Mouse (Mus musculus): ENCODE results near the gene Bptf.
"Not testable (repeated sequence)": the region's sequence is repeated elsewhere in the genome, so short reads cannot be mapped to it uniquely, and the experiment has no call there.

Bptf gene

GRCm38 (mm10) chr11:107012324-107013017 lies 119.5 kb downstream of the Bptf start:
- H3K27me3 ChIP-seq (ENCODE audit: control insufficient read depth, insufficient read depth, low read length, poor library complexity, severe bottlenecking), result no peaks in the 10 kb centered on the region
- peak; percentile 99 for DNase-seq (ENCODE audit: low read depth, low spot score)
- no peaks in the 10 kb centered on the region for H3K36me3 ChIP-seq (ENCODE audit: control insufficient read depth, insufficient read depth, low read length, poor library complexity, severe bottlenecking)

- no peak for DNase-seq (ENCODE audit: low read depth, low spot score)
- no peaks in the 10 kb centered on the region for H3K27me3 ChIP-seq (ENCODE audit: control insufficient read depth, insufficient read depth, low read length, poor library complexity, severe bottlenecking)
- H3K36me3 ChIP-seq (ENCODE audit: control insufficient read depth, insufficient read depth, low read length, poor library complexity, severe bottlenecking), result no peaks in the 10 kb centered on the region
Measured at GRCm38 (mm10) chr11:107011669-107012323, 120.1 kb downstream of the Bptf start.

DNA sequence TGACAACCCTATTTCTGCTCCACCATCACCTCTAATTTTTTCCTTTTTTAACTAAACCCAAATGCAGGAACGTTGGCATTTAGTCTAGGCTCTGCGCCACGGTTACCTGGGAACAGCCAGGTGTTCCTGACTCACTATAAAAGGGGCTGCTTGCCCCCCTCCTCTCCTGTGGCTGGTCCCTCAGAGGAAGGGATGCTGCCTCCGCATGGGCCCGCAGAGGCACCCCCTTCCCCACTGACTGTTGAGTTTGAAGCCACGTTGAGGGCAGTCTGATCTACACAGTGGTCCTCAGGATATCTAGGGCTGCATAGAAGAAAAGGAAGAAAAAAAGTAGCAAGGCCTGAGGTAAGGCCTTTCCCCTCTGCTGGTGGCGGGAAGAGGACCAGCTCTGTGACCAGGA lies 120.8 kb downstream of the Bptf start:
- H3K27me3 ChIP-seq (ENCODE audit: control insufficient read depth, insufficient read depth, low read length, poor library complexity, severe bottlenecking), result no peaks in the 10 kb centered on the region
- DNase-seq (ENCODE audit: low read depth, low spot score), result no peak
- no peaks in the 10 kb centered on the region for H3K36me3 ChIP-seq (ENCODE audit: control insufficient read depth, insufficient read depth, low read length, poor library complexity, severe bottlenecking)

- Histone ChIP-seq H3K36me3 (ENCODE audit: control insufficient read depth, insufficient read depth, low read length, poor library complexity, severe bottlenecking) (no peaks in the 10 kb centered on the region), H3K27me3 (ENCODE audit: control insufficient read depth, insufficient read depth, low read length, poor library complexity, severe bottlenecking) (no peaks in the 10 kb centered on the region)
- DNase-seq (ENCODE audit: low read depth, low spot score), result no peak
Measured at GRCm38 (mm10) chr11:107010447-107010846, 121.5 kb downstream of the Bptf start.

- no peaks in the 10 kb centered on the region for H3K36me3 ChIP-seq (ENCODE audit: control insufficient read depth, insufficient read depth, low read length, poor library complexity, severe bottlenecking)
- no peak for DNase-seq (ENCODE audit: low read depth, low spot score)
Measured at GRCm38 (mm10) chr11:107005538-107005937, 126.4 kb downstream of the Bptf start.

DNA sequence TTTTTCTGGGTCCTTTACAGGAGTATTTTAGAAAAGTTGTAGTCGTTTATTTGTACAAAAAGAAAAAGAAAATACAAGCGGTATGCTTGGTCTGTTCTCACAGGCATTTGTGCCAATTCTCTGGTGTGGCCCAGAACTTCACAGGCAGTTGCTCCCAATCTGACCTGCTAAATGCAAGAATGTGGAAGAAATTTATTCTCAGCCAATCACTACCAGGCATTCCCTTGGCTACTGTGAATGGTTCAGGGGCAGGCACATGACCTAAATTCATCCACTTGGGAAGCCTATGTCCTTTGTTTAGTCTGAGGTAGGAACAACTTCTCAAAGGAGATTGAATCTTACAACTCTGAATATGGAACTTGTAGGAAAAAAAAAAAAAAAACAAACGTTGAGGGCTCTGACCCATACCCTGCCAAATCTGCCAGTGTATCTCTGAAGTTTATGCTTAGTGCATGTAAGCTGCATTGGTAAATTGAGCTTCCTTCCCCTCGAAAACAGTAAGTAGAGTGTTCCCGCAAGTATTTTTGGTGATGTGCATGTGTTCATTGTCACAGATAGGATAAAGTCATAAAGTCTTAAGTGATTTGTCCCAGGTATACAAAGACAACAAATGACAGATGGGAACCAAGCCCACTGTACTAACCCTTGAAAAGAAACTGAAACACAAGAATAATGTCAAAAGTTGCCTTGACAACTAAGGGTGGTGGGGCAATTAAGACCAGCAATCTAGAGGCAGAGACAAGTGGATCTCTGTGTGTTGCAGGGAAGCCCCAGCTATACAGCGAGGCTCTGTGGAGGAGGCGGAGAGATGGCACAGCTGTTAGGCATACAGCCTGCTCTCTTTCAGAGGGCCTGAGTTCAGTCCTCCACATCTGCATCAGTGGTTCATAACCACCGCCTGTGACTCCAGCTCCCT lies 129.9 kb downstream of the Bptf start:
- no peak for DNase-seq (ENCODE audit: low read depth, low spot score)
- no peaks in the 10 kb centered on the region for H3K36me3 ChIP-seq (ENCODE audit: control insufficient read depth, insufficient read depth, low read length, poor library complexity, severe bottlenecking)
- H3K27me3 ChIP-seq (ENCODE audit: control insufficient read depth, insufficient read depth, low read length, poor library complexity, severe bottlenecking), result no peaks in the 10 kb centered on the region

More at GRCm38 (mm10) chr11:107005538-107005937, 126.4 kb downstream of the Bptf start:
- H3K27me3 ChIP-seq (ENCODE audit: control insufficient read depth, insufficient read depth, low read length, poor library complexity, severe bottlenecking), result no peaks in the 10 kb centered on the region

GRCm38 (mm10) chr11:106999949-107000513 lies 131.9 kb downstream of the Bptf start:
- 0 out of 2 replicates have a peak, but pooled peaks cover 2% of the 10 kb centered on the region for H3K36me3 ChIP-seq (ENCODE audit: control insufficient read depth, insufficient read depth, low read length, poor library complexity, severe bottlenecking)
- H3K27me3 ChIP-seq (ENCODE audit: control insufficient read depth, insufficient read depth, low read length, poor library complexity, severe bottlenecking), result no peaks in the 10 kb centered on the region
- DNase-seq (ENCODE audit: low read depth, low spot score), result no peak

- peak; percentile 96 for DNase-seq (ENCODE audit: low read depth, low spot score)
- Histone ChIP-seq H3K36me3 (ENCODE audit: control insufficient read depth, insufficient read depth, low read length, poor library complexity, severe bottlenecking) (peaks cover 2% of the 10 kb centered on the region; the same call in 1 of the 2 replicates), H3K27me3 (ENCODE audit: control insufficient read depth, insufficient read depth, low read length, poor library complexity, severe bottlenecking) (no peaks in the 10 kb centered on the region)
Measured at GRCm38 (mm10) chr11:106999151-106999948, 132.6 kb downstream of the Bptf start, which contains the start of gene Kpna2. TSS of gene Kpna2 (minus strand) at chr11:106999541.

DNA sequence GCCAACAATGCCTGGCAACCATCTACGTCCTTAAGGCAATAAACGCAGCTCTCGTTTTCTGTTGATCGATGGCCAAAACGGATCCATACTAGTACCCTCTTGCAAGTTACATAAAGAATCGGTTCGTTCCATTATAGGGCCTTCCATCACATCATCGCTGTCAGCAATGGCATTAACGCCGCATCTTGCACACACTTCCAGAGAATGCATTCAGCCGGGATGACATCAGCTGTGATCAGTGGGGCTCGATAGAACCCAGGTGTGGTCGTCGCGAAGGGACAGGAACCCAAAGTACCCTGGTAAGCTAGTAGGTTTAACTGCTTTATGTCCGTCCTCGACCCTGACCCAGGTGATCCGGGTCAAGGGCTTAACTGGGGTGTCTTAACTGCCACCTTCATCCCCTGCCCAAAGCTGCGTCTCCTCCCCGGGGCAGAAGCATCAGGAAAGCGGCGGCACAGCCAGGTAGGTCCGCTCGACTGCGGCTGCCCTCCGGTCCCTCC lies 133.2 kb downstream of the Bptf start:
- Histone ChIP-seq H3K27me3 (ENCODE audit: control insufficient read depth, insufficient read depth, low read length, poor library complexity, severe bottlenecking) (no peaks in the 10 kb centered on the region), H3K36me3 (ENCODE audit: control insufficient read depth, insufficient read depth, low read length, poor library complexity, severe bottlenecking) (peaks cover 2% of the 10 kb centered on the region; the same call in 1 of the 2 replicates)
- DNase-seq (ENCODE audit: low read depth, low spot score), result no peak

DNA sequence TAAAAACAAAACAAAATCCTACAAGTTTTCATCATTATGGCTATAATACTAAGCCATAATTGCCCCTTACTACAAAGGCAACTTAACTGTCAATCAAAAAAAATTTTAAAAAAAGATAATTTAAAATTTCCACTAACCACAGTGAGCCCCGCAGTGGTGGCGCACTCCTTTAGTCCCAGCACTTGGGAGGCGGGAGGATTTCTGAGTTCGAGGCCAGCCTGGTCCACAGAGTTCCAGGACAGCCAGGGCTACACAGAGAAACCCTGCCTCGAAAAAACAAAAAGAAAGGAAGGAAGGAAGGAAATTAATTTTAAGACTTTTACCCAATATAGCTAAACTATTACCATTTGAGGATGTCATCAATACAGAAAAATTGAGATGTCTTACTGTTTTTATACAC lies 134.0 kb downstream of the Bptf start:
- no peaks in the 10 kb centered on the region for H3K27me3 ChIP-seq (ENCODE audit: control insufficient read depth, insufficient read depth, low read length, poor library complexity, severe bottlenecking)
- no peak for DNase-seq (ENCODE audit: low read depth, low spot score)
- H3K36me3 ChIP-seq (ENCODE audit: control insufficient read depth, insufficient read depth, low read length, poor library complexity, severe bottlenecking), result peaks cover 2% of the 10 kb centered on the region; the same call in 1 of the 2 replicates

DNA sequence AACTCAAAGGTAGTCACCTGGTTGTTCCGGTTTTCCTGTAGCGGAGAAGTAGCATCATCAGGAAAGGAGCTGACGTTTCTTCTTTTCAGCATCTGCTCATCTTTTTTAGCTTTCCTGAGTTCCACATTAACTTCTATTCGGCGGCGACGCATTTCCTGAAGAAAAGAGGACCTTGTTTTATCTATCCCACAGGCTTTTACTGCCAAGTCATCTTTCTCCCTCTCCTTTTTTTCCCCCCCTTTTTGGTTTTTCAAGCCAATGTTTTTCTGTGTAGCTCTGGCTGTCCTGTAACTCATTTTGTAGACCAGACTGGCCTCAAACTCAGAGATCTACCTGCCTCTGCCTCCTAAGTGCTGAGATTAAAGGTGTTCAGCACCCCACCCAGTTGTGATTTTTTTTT lies 135.4 kb downstream of the Bptf start:
- DNase-seq (ENCODE audit: low read depth, low spot score); H3K27me3 ChIP-seq (ENCODE audit: control insufficient read depth, insufficient read depth, low read length, poor library complexity, severe bottlenecking); H3K36me3 ChIP-seq (ENCODE audit: control insufficient read depth, insufficient read depth, low read length, poor library complexity, severe bottlenecking): not testable (repeated sequence)

DNA sequence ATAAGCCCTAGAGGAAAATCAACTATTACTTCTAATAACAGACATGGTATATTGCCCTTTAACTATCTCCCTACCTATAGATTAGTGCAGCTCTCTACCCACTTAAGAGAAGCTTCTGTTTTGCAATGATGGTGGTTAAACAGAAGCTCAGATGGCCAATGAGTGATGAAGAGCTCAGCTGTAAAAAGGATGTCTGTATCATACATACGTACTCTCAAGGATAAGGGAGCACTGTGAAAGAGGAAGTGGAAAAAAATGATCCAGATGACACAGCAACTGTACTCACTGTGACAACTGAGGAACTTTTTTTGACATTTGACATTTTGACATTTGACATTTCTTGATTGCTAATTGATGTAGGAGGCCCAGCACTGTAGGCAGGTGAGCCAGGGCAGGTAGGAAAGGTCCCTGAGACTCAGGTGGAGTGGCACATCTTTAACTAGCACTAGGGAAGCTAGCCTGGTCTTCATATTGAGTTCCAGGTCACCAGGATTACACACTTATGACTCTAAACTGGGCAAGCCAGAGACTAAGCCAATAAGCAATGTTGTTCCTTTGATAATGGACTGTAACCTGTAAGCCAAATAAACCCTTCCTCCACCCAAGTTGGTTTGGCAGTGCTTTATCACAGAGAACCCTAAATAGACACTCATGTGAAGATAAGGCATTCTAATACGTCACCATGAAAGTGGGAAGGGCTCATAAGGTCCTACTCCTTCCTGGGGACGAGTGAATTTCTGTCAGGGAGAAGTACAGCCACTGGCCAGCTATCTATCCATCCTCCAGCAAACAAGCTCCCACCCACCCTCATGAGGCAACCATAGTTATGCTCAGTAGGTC lies 137.5 kb downstream of the Bptf start:
- DNase-seq (ENCODE audit: low read depth, low spot score), result peak; percentile 56
- H3K27me3 ChIP-seq (ENCODE audit: control insufficient read depth, insufficient read depth, low read length, poor library complexity, severe bottlenecking), result no peaks in the 10 kb centered on the region
- H3K36me3 ChIP-seq (ENCODE audit: control insufficient read depth, insufficient read depth, low read length, poor library complexity, severe bottlenecking), result peaks cover 5% of the 10 kb centered on the region

GRCm38 (mm10) chr11:106987384-106987783 lies 144.5 kb downstream of the Bptf start:
- no peak for DNase-seq (ENCODE audit: low read depth, low spot score)
- H3K27me3 ChIP-seq (ENCODE audit: control insufficient read depth, insufficient read depth, low read length, poor library complexity, severe bottlenecking), result no peaks in the 10 kb centered on the region

More at GRCm38 (mm10) chr11:106987384-106987783, 144.5 kb downstream of the Bptf start:
- peaks cover 7% of the 10 kb centered on the region for H3K36me3 ChIP-seq (ENCODE audit: control insufficient read depth, insufficient read depth, low read length, poor library complexity, severe bottlenecking)

Measured in splenic B cell, adult 2 months (primary cell).